Mouse (Mus musculus) left cerebral cortex, adult 9 months (tissue): ENCODE data around the gene Larp4b.

Source experiments
- DNase-seq, 2 experiments: peaks; one replicate each; pipeline ENCODE4 v3.0.0; 2022; ENCODE audit warnings: low spot score in 2 of 2

The Larp4b gene

GRCm38 (mm10) chr13:9178270-9178669, 84.6 kb downstream of the Larp4b start:
- DNase-seq, result no peak

GRCm38 (mm10) chr13:9178718-9179117, 85.0 kb downstream of the Larp4b start:
- no peak for DNase-seq

GRCm38 (mm10) chr13:9180221-9180620, 86.5 kb downstream of the Larp4b start:
- no peak for DNase-seq

GRCm38 (mm10) chr13:9181106-9181505, 87.4 kb downstream of the Larp4b start:
- no peak for DNase-seq

- DNase-seq, result peak in 1 of 2 experiments; percentile 83
Measured at GRCm38 (mm10) chr13:9181666-9182264, 88.1 kb downstream of the Larp4b start.

GRCm38 (mm10) chr13:9184281-9184680, 90.6 kb downstream of the Larp4b start:
- no peak for DNase-seq

GRCm38 (mm10) chr13:9184716-9185115, 91.0 kb downstream of the Larp4b start:
- no peak for DNase-seq

GRCm38 (mm10) chr13:9187156-9187555, 93.5 kb downstream of the Larp4b start:
- no peak for DNase-seq

- DNase-seq, result no peak
Measured at GRCm38 (mm10) chr13:9187566-9188530, 94.2 kb downstream of the Larp4b start.

GRCm38 (mm10) chr13:9189481-9189880, 95.8 kb downstream of the Larp4b start:
- no peak for DNase-seq

- peak; percentile 89 to 91 for DNase-seq
Measured at GRCm38 (mm10) chr13:9191172-9192140, 97.8 kb downstream of the Larp4b start.

GRCm38 (mm10) chr13:9192797-9193330, 99.2 kb downstream of the Larp4b start:
- no peak for DNase-seq

- DNase-seq, result no peak
Measured at GRCm38 (mm10) chr13:9194656-9195055, 101.0 kb downstream of the Larp4b start.

- no peak for DNase-seq
Measured at GRCm38 (mm10) chr13:9195565-9195964, 101.9 kb downstream of the Larp4b start.

GRCm38 (mm10) chr13:9198106-9198505, 104.4 kb downstream of the Larp4b start:
- DNase-seq, result no peak

- DNase-seq, result no peak
Measured at GRCm38 (mm10) chr13:9198728-9199464, 105.2 kb downstream of the Larp4b start.

GRCm38 (mm10) chr13:9199465-9199844, 105.8 kb downstream of the Larp4b start:
- DNase-seq, result no peak

GRCm38 (mm10) chr13:9222761-9223405, 129.2 kb downstream of the Larp4b start:
- no peak for DNase-seq
